Mouse (Mus musculus) neural tube, embryonic 13.5 days (tissue): ENCODE measurements at regions not wholly inside any gene's neighbourhood (a gene's known extent, or its start where the extent isn't known, plus 50 kb on each side); places are given as distances from the start of the nearest gene placed in this dataset.
A peak's percentile ranks its signal among the peaks of the same experiment; 100 is the strongest.
"Not testable (repeated sequence)": the region's sequence is repeated elsewhere in the genome, so short reads cannot be mapped to it uniquely, and the experiment has no call there.

Experiments
- ATAC-seq: fragments of 200-750 bp; cut with Nextera tagmentation; 2 replicates; pipeline ENCODE4 v1.8.0; 2017; ENCODE audit warnings: low read depth, mild to moderate bottlenecking, moderate TSS enrichment, moderate library complexity
- H3K27ac ChIP-seq: fragments of 300-500 bp; sonication (generic); replicated peaks from 2 replicates; pipeline ENCODE4 v1.5.1; 2015; ENCODE audit warnings: moderate library complexity, mild to moderate bottlenecking, inconsistent platforms
- H3K27me3 ChIP-seq: fragments of 300-500 bp; sonication (generic); 2 replicates; pipeline ENCODE4 v1.6.1; 2015; ENCODE audit warnings: mild to moderate bottlenecking, inconsistent platforms
- H3K36me3 ChIP-seq: fragments of 300-500 bp; sonication (generic); 2 replicates; pipeline ENCODE4 v1.6.1; 2015; ENCODE audit warnings: mild to moderate bottlenecking, inconsistent platforms
- H3K4me1 ChIP-seq: fragments of 300-500 bp; sonication (generic); replicated peaks from 2 replicates; pipeline ENCODE4 v1.6.1; 2015; ENCODE audit warnings: inconsistent platforms
- H3K4me2 ChIP-seq: fragments of 300-500 bp; sonication (generic); 2 replicates; pipeline ENCODE4 v1.6.1; 2015; ENCODE audit warnings: inconsistent platforms, mild to moderate bottlenecking, moderate library complexity
- H3K4me3 ChIP-seq: fragments of 300-500 bp; sonication (generic); 2 replicates; pipeline ENCODE4 v1.5.1; 2015; ENCODE audit warnings: mild to moderate bottlenecking, inconsistent platforms
- H3K9ac ChIP-seq: fragments of 300-500 bp; sonication (generic); 2 replicates; pipeline ENCODE4 v1.6.1; 2015; ENCODE audit warnings: moderate library complexity, mild to moderate bottlenecking, inconsistent platforms
- H3K9me3 ChIP-seq: fragments of 300-500 bp; sonication (generic); 2 replicates; pipeline ENCODE4 v1.6.1; 2016; ENCODE audit warnings: inconsistent platforms
- WGBS: fragments of 180-500 bp; shearing (Covaris S2); methylation state at CpG from one replicate; pipeline ENCODE4 v1.1.7; 2015; 5-methylcytosine and 5-hydroxymethylcytosine counted together

- Histone ChIP-seq H3K27ac (no peak overlapping the region), H3K9ac (no peak overlapping the region), H3K4me1 (no peaks in the 10 kb centered on the region), H3K27me3 (no peaks in the 10 kb centered on the region), H3K36me3 (no peaks in the 10 kb centered on the region), H3K9me3 (no peaks in the 10 kb centered on the region), H3K4me3 (no peak overlapping the region), H3K4me2 (no peak overlapping the region)
- ATAC-seq: no peak
- 88% methylated on average over 5 of the region's 5 CpGs for WGBS
These were observed 524.2 kb upstream of the BB014433 start for GRCm38 (mm10) chr8:15570091-15570490.

GRCm38 (mm10) chr8:15567742-15568141 lies 521.9 kb upstream of the BB014433 start:
- Histone ChIP-seq H3K27me3 (no peaks in the 10 kb centered on the region), H3K4me2 (no peak overlapping the region), H3K36me3 (no peaks in the 10 kb centered on the region), H3K27ac (no peak overlapping the region), H3K4me3 (no peak overlapping the region), H3K4me1 (peaks cover 3% of the 10 kb centered on the region), H3K9me3 (no peaks in the 10 kb centered on the region), H3K9ac (no peak overlapping the region)
- WGBS: 71% methylated on average over 2 of the region's 2 CpGs
- no peak for ATAC-seq

- no peak overlapping the region for H3K9ac ChIP-seq
- WGBS: 71% methylated on average over 39 of the region's 39 CpGs
- H3K27me3 ChIP-seq: no peaks in the 10 kb centered on the region
- H3K4me3 ChIP-seq: no peak overlapping the region
- peak overlapping the region; percentile 16; the same call in 1 of the 2 replicates for H3K4me2 ChIP-seq
- H3K9me3 ChIP-seq: 0 out of 2 replicates have a peak, but pooled peaks cover 2% of the 10 kb centered on the region
- H3K27ac ChIP-seq: peak overlapping the region; percentile 33
- H3K4me1 ChIP-seq: peaks cover 4% of the 10 kb centered on the region
- ATAC-seq: peak; percentile 83
- no peaks in the 10 kb centered on the region for H3K36me3 ChIP-seq
These were observed 516.7 kb upstream of the BB014433 start for GRCm38 (mm10) chr8:15562310-15563296.

GRCm38 (mm10) chr8:15532027-15532426 lies 486.1 kb upstream of the BB014433 start:
- H3K27ac ChIP-seq: no peak overlapping the region
- H3K9ac ChIP-seq: no peak overlapping the region

GRCm38 (mm10) chr8:15525461-15525860 lies 479.6 kb upstream of the BB014433 start:
- Histone ChIP-seq H3K4me3 (no peak overlapping the region), H3K9me3 (no peaks in the 10 kb centered on the region), H3K4me1 (no peaks in the 10 kb centered on the region), H3K9ac (no peak overlapping the region), H3K27me3 (no peaks in the 10 kb centered on the region), H3K27ac (no peak overlapping the region), H3K36me3 (no peaks in the 10 kb centered on the region), H3K4me2 (no peak overlapping the region)
- ATAC-seq: no peak
- 92% methylated on average over 3 of the region's 3 CpGs for WGBS

More at GRCm38 (mm10) chr8:15532027-15532426, 486.1 kb upstream of the BB014433 start:
- Histone ChIP-seq H3K9me3 (no peaks in the 10 kb centered on the region), H3K4me1 (no peaks in the 10 kb centered on the region), H3K4me2 (no peak overlapping the region), H3K36me3 (no peaks in the 10 kb centered on the region), H3K27me3 (no peaks in the 10 kb centered on the region), H3K4me3 (no peak overlapping the region)
- ATAC-seq: 0 out of 2 replicates have a peak, but pooled peaks have one; percentile 59
- WGBS: 67% methylated on average over 4 of the region's 4 CpGs

GRCm38 (mm10) chr8:15519896-15520295 lies 474.0 kb upstream of the BB014433 start:
- not testable (repeated sequence) for H3K36me3 ChIP-seq, H3K9me3 ChIP-seq, H3K4me3 ChIP-seq, H3K4me1 ChIP-seq, ATAC-seq, H3K27ac ChIP-seq, H3K27me3 ChIP-seq, H3K9ac ChIP-seq, H3K4me2 ChIP-seq
- 65% methylated on average over 19 of the region's 19 CpGs for WGBS

GRCm38 (mm10) chr8:15500973-15501372 lies 455.1 kb upstream of the BB014433 start:
- H3K4me3 ChIP-seq: no peak overlapping the region
- no peaks in the 10 kb centered on the region for H3K4me1 ChIP-seq
- no peaks in the 10 kb centered on the region for H3K27me3 ChIP-seq
- no peaks in the 10 kb centered on the region for H3K36me3 ChIP-seq
- H3K27ac ChIP-seq: no peak overlapping the region
- H3K4me2 ChIP-seq: no peak overlapping the region
- no peak overlapping the region for H3K9ac ChIP-seq
- no peaks in the 10 kb centered on the region for H3K9me3 ChIP-seq
- 72% methylated on average over 4 of the region's 4 CpGs for WGBS
- ATAC-seq: no peak

- Histone ChIP-seq H3K4me3 (no peak overlapping the region), H3K36me3 (no peaks in the 10 kb centered on the region), H3K27me3 (no peaks in the 10 kb centered on the region), H3K9me3 (no peaks in the 10 kb centered on the region), H3K4me1 (peaks cover 5% of the 10 kb centered on the region; the same call in 1 of the 2 replicates), H3K4me2 (no peak overlapping the region), H3K9ac (no peak overlapping the region), H3K27ac (no peak overlapping the region)
- 89% methylated on average over 5 of the region's 5 CpGs for whole genome bisulfite sequencing
- ATAC-seq: no peak
These were observed 451.7 kb upstream of the BB014433 start for GRCm38 (mm10) chr8:15497566-15497965.

- Histone ChIP-seq H3K36me3 (no peaks in the 10 kb centered on the region), H3K9ac (no peak overlapping the region), H3K4me3 (no peak overlapping the region), H3K27ac (no peak overlapping the region), H3K9me3 (no peaks in the 10 kb centered on the region), H3K4me2 (no peak overlapping the region), H3K27me3 (no peaks in the 10 kb centered on the region), H3K4me1 (peaks cover 5% of the 10 kb centered on the region; the same call in 1 of the 2 replicates)
- no peak for ATAC-seq
- WGBS: 77% methylated on average over 11 of the region's 11 CpGs
These were observed 450.4 kb upstream of the BB014433 start for GRCm38 (mm10) chr8:15496248-15496647.

GRCm38 (mm10) chr8:15490774-15491173 lies 444.9 kb upstream of the BB014433 start:
- no peak for ATAC-seq
- 83% methylated on average over 4 of the region's 4 CpGs for WGBS
- H3K9ac ChIP-seq: no peak overlapping the region

GRCm38 (mm10) chr8:15487579-15487978 lies 441.7 kb upstream of the BB014433 start:
- Histone ChIP-seq H3K36me3 (no peaks in the 10 kb centered on the region), H3K9me3 (no peaks in the 10 kb centered on the region), H3K27me3 (no peaks in the 10 kb centered on the region), H3K4me3 (no peak overlapping the region), H3K27ac (no peak overlapping the region), H3K4me1 (no peaks in the 10 kb centered on the region), H3K4me2 (no peak overlapping the region), H3K9ac (no peak overlapping the region)
- ATAC-seq: no peak
- WGBS: 69% methylated on average over 5 of the region's 5 CpGs

More at GRCm38 (mm10) chr8:15490774-15491173, 444.9 kb upstream of the BB014433 start:
- H3K36me3 ChIP-seq: no peaks in the 10 kb centered on the region
- H3K27ac ChIP-seq: no peak overlapping the region
- H3K4me3 ChIP-seq: no peak overlapping the region
- H3K9me3 ChIP-seq: no peaks in the 10 kb centered on the region
- H3K4me1 ChIP-seq: peaks cover 5% of the 10 kb centered on the region; the same call in 1 of the 2 replicates
- no peaks in the 10 kb centered on the region for H3K27me3 ChIP-seq
- H3K4me2 ChIP-seq: no peak overlapping the region

GRCm38 (mm10) chr8:15470561-15470960 lies 424.7 kb upstream of the BB014433 start:
- no peaks in the 10 kb centered on the region for H3K36me3 ChIP-seq
- H3K4me3 ChIP-seq: no peak overlapping the region
- whole genome bisulfite sequencing: 92% methylated on average over 4 of the region's 4 CpGs
- H3K9me3 ChIP-seq: no peaks in the 10 kb centered on the region
- no peaks in the 10 kb centered on the region for H3K4me1 ChIP-seq
- H3K27me3 ChIP-seq: no peaks in the 10 kb centered on the region
- no peak overlapping the region for H3K4me2 ChIP-seq
- no peak overlapping the region for H3K27ac ChIP-seq
- no peak for ATAC-seq
- no peak overlapping the region for H3K9ac ChIP-seq
